Mouse (Mus musculus): ENCODE measurements at regions not wholly inside any gene's neighbourhood (a gene's known extent, or its start where the extent isn't known, plus 50 kb on each side); places are given as distances from the start of the nearest gene placed in this dataset.

DNA sequence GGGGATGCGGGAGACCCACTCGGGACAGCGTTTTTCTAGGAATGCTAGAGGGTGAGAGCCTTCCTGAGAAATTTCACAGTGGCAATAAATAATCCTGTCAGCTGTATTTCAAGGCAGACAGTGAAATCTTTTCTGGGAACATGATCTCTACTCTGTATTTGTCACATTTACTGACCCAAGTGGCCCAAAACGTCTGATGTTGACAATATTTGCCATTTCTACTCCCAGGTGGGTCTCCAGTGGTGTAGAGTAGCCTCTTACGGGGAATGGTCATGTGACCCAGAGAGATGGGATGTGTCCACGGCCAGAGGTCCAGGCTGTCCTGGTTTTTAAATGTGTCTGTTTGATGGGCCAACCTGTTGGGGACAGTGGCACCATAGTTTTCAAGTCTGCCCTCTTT, 183.5 kb downstream of the Pten start:
- DNase-seq: no peak

DNA sequence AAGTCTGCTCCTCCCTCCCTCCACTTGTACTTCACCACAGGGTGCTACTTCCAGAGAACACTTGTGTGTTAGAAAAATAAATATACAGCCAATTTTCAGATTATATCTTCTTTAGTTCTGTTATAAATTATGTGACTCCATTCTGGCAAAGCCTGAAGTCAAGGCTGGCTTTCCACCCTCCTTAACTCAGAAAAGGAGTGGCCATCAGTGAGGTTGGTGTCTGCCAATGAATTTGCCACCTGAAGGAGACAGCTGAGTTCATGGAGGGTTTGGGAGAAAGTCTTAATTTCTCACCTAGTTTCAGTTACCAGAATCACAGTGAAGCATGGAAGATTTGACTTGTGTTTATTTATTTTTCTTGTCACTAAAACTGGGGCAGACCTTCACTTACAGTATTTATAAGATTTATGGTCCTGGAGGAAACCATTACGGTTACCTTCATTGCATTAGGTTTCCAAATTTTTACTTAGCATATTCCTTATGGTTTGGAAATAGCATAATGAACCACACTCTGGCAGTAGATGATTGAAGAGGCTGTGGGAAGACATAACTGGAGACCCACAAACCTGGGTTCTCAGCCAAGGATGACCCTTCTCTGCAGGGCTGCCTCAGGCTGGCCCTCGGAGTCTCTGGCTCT, 186.4 kb downstream of the Pten start:
- no peak for DNase-seq

DNA sequence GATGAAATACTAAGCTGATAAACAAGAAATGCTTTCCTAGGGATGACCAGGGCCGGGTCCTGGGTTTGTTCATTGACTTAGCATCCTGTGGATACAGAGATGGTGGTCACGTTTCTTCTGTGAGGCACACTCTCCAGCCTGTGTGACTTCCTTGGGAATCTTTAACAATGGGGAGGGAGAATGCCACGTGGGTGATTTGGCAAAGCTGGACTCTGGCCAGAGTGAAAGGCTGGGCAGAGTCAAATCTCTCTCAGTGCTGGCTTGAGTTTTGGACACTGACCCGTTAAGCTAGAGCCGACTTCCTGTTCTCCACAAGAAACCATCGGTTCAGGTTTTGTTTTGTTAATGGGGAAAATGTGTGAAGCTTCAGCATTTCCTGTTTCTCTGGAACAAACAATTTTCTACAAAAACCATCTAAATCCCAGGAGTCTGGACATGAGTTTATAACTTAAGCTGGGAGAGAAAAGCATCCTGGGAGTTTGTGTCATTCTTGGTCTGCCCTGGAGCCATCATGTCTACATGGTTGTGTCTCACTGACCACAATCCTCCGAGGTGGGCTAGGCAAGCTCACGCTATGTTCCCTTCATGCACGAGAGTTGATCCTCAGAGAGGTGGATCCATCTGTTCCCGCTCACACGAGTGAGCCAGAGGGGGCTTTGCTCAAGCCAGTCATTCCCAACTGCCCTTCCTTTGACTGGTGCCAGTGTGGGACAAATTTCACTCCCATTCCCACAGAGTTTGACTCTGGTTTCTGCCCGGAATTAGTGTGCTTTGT, 190.0 kb downstream of the Pten start:
- DNase-seq: no peak

DNA sequence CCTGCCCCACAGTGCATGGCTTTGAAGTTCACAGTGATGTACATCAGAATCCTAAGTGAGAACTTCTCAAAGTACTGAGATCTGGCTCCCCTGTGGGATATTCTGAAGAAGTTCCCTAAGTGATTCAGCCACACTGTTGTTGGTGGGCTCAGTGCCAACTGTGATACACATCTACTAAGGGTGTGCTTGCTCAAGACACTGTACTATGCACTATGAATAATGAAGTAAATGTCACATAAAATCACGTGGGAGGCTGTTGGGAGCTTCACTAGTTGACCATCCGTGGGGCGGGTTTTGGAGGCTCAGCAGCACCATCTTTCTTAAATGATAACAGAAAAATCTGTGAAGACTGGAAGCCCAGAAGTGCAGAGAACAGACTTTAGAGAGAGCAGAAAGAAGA, 193.0 kb downstream of the Pten start:
- DNase-seq: no peak

DNA sequence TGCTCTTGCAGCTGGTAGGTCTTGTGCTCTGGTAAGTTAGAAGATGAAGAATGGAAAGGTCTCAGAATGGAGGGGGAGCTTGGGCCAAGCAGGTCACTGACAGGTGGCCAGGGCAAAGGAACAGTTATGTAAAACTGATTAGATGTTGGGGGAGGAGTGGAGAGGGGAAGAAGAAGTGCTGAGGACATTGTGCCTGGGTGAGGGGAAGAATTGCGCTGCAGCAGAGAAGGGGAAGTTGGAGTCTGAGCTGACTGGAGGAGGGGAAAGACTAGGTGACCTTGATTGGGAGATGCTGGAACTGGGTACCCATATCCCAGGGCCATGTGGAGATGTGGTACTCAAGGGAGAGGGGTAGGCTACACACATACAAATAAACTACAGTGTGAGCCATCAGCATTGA, 193.5 kb downstream of the Pten start:
- no peak for DNase-seq

DNA sequence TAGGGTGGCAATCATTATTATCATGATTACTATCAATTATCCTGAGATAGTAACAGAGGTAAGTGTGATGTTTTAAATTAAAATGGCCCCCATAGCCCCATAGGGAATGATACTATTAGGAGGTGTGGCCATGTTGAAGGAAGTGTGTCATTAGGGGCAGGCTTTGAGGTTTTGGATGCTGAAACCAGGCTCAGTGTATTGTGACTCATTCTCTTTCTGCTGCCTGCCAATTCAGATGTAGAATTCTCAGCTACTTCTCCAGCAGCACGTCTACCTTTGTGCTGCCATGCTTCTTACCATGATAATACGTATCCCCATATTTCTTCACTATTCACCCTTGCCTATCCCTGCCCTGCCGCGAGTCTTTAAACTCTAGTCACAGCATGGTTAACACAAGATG, 195.1 kb downstream of the Pten start:
- DNase-seq: no peak

DNA sequence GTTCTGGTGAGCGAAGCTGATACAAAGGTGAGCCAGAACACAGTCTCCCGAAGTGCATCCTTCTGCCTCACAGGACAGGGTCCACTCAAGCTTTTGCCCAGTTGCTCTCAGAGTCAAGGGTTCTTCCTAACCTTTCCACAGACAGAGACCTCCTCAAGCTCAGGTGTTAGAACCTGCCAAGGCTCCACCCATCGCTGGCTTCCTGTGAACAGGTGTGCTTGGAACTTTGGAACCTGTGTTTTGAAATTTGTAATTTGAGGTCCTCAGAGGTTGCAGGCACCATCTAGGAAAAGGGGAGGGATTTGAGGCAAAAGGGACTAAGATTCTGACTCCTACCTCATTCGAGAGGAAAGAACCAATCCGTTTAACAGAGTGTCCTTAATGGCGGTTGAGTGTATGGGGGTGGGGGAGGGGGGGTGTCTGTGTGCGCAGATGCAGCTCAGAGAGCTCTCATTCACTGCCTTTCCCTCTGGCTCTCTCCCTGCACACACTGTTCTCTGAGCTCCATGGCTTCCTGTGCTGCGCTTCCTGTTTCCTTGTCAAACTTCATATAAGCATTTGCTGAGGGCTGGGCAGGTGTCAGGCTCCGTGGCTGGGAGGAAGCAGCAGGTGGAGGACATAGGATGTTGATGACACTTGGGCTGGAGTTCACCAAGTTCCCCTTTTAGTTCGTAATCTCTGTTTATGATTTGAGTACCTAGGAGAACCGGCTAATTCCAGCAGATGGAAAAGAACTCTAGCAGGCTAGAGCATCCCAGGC, 195.8 kb downstream of the Pten start:
- DNase-seq: peak; percentile 67 to 81

DNA sequence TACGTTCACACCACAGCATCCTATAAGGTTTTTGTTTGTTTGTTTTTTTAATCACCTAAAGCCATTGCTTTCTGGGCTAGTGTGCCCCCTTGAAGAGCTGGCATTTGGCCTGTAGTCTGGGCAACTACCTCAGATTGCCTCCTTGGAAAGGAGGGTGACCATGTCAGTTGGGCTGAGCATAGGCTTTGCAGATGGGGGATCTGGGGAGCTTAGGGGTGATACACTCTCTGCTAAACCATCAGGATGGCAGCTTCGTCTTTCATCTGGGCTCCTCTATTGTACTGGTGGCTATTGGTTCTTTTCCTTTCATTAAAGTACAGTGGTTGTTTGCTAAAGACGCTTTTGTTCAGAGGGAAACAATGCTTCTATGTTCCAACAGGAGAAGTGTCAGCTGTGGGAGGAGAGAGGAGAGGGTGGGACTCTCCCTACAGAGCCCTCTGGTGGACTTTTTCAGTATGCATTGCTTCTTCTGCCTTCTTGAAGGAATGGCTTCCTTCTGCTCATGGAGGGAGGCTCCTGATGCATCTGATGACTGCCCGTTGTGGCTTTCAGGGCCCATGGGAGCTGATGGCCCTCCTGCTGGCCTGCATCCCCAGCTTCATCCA, 196.8 kb downstream of the Pten start:
- peak; percentile 50 to 53 for DNase-seq

DNA sequence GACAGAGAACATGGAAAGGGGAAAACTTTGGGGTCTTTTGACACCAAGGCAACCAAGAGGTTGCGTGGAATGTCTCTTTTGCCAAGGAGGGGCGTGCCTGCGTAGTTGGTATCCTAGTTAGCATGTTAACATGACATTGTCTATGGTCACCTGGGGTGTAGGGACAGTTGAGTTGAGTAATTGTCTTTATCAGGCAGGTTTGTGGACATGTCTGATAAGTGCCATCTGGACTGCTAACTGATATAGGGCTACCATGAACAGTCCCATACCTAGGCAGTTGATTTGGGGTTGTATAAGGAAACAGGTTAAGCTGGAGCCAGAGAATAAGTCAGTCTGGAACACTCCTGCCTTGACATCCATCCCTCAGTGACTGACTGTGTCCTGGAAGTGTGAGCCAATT, 197.6 kb downstream of the Pten start:
- no peak for DNase-seq

DNA sequence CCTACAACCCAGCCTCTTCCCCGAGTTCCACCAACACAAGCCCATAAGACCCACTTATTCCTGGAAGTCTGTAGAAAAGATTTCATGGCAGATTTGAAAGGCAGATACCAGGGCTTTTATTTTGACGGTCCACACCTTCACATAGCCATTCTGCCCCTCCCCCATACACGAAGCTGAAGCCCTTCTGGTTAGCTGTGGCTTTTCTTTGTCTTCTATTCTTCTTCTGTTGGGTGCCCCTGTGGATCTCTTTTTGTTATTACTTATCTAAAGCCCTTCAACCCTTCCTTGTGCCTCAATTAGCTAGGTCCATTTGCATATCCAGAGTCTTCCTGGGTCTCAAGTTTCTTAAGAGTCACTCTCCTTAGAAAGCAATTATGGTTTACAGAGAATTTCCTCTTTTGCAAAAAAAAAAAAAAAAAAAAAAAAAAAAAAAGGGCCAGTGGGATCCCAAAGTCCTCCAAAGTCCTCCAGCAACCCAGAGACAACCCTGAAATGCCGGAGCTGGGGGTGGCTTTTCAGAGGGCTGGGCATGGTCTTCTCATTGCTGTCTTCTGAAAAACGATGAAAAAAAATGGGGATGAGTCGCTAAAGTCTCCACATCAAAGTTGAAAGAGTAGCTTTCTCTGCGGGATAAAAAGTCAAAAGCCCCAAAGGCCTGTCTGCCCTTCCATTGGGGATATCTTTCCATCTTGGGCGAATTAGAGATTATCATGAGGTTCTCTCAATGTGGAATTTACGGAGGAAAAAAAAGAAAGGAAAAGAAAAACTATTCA, 199.0 kb downstream of the Pten start:
- DNase-seq: peak in 1 of 2 experiments; percentile 17

DNA sequence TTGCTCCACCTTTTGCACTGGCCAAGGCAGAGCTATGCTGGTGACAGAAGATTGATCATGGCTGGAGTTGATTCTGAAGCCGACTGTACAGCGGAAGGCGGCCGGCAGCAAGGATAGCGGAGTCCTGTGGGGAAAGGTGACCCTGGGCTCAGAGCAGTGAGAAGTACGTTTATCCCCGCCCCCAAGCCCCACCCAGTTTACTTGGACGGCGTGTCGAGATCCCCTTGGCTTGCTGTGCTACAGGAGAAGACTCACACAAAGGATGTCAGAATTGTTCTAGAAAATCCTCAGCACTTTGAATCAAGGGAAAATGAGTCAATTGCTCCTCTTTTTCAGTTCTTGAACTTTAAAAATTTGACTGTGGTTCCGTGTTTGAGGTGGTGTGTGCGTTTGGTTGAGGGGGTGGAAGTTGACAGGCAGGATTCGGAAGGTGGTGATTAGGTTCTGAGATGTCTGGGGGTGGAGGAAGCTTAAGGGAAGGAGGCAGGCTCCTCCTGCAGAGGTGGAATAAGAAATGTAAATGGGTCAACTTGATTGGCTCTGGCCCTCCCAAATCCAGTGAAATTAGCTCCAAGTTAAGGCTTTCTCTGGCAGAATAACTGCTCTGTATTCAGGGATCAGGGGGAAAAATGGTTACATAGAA, 199.7 kb downstream of the Pten start:
- DNase-seq: peak; percentile 41 to 49

DNA sequence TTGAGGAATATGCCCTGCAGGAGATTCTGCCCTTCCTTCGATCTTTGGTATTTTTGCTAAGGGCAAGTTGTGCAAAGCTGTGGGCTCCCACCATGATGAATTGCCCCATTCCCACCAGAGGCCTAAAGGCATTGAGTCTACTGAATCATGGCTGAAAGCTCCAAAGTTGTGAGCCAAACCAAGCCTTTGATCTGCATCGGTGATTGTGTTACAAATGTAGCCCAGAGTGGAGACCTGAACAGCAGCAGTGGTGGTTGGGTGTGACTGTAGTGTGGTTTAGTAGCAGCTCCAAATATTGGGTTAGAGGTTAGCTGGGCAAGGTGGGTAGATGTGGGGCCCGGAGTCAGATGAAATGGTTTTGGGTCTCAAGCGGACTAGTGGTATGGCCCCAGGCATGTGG, 201.0 kb downstream of the Pten start:
- no peak for DNase-seq

DNA sequence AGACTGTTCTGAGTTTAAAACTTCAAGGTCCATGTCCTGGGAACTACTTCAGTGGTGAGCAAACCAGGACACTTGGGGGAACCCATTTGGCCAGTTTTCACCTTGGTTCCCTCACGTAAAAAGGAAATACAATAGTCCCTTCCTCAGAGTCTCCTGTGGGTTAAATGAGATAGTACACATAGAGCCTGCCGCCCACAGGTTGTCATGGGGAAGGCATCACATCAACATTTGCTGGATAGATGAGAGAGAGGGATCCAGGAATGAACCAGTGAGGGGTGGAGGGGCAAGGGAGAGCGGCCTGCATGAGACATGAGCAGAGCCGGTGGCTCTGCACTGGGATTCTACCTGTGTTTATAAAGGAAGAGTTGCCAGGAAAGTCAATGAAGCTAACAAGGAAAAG, 201.5 kb downstream of the Pten start:
- DNase-seq: no peak

DNA sequence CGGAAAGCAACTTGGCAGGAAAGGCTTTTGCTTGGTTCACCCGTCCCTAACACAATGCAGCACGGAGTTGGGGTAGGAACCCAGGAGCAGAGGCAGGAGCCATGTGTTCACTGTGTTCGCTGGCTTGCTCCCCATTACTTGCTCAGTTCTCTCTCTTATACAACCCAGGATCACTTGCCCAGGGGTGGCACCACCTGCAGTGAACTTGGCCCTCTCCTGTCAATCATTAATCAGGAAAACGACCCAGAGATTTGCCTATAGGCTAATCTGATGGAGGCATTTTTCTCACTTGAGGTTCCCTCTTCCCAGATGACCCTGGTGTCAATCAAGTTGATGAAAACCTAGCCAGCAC, 202.5 kb downstream of the Pten start:
- DNase-seq: no peak

DNA sequence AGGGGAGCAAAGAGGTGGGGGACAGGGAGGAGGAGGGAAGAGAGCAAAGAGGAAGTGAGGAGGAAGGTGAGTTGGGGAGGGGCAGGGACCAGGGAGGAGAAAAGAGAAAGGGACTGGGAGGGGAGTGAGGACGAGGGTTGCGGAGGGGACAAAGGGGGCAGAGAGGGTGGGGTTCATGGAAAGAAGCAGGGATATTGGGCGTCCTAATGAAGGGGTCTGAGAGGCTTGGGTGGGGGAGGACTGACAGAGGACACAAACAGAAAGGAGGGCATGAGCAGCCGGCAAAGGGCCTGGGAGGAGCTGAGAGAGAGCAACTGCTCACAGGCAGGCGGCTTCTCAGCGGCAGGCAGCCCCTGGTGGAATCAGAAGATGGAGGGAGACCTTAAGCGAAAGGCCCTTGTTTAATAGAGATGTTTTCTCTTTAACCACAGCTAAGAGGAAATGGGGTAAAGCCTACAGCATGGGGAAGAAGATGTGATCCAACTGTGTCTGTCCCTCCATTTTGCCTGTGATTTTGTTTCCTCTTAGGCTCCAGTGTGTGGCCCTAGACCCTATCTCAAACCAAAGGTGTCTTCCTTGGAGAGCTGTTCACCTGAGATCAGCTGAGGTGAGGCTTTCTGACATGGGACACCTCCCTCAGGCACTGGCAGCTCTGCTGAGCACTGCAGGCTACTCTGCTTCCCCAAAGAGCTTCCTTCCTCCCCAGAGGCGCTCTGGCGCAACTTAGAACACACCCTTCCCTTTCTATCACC, 203.1 kb downstream of the Pten start:
- DNase-seq: peak; percentile 53 to 64

DNA sequence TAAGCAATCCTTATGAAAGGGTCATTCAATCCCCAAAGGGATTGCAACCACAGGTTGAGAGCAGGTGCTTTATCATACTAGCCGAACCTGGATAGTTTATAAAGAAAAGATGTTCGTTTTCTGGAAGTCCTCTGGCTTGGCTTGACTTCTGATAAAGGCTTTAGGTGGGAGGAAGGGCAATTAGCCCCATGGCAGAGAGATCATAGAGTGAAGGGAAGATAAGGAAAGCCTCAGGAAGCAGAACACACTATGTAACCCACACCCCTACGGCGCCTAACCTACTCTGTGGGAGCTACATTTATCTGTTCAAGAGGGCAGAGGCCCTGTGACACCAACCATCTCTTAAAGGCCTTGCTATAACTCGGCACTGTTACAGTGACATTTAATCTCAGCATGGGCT, 204.2 kb downstream of the Pten start:
- no peak for DNase-seq

DNA sequence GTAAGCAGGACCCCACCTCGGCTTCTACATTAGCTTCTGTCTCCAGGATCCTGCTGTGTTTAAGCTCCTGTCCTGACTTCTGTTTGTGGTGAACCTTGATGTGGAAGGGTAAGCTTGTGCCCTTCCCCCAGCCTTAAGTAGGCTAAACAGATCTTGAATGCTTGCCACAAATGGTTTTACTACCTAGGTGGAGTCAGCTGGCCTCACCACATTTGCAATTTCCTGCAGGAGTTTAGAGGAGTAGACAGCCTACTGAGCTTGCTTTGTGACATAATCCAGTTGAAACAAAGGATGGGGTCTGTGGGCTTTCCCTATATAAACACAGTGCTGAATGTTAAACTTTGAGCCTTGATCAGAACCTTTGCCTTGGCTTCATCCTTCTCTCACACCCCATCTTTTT, 206.7 kb downstream of the Pten start:
- DNase-seq: peak; percentile 31 to 57

DNA sequence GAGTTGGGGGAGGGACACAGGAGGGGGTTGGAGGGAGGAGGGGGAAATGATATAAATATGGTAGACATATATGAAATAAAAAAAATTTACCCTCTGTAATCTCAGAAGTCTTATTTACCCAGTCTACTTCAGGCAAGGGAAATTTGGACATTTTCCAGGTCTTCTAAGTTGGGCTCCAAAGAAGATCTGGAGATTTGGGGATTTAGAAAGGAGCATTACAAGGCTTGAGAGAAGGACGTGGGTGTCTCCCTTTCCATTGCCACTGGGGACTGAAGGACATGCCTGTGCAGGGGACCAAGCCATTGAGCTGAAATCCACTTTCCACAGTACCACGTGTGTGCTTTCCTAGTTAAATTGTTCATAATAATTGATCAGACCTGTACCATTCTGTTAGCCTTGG, 208.2 kb downstream of the Pten start:
- no peak for DNase-seq

DNA sequence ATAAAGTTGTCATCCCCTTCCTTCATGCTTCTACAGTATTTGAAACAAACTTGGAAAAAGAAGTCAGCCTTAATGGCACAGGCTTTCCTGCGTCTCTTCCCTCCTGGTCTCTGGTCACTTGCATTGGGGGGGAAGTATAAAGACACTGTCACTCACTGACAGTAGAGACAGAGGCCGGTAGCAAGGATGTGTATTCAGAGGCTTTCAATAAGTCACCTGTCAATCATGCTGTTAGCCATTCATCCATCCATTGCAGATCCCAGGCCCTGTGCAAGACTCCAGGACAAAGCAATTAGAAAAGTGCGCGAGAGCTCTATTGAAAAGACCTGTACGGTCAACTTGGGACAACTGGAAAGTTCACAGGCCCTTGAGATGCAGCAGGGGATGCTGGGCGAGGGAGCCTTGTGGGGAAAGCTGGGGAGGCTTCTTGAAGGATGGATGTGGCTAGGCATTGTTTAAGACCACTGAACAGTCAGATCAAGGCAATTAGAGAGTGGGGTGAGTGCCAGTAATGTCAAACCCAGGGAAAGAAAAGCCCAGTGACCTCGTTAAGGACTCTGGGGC, 212.0 kb downstream of the Pten start:
- no peak for DNase-seq

DNA sequence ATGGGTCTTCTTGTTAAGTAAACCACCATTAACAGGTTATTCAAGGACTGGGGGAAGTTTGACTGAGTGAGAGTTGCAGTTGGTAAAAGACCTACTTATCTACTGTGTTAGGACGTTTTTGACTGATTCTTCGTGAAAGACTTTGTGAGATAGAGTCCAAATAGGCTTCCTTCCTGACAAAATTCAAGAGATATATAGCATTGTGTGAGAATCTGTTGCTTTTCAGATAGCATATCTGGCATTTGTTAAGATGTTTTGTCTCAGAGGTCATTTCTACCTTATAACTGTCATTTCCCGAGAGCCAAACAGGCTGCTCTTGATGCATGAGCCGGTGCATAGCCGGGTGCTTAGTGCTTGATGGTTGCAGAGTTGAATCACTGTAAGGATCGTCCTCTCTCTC, 214.8 kb downstream of the Pten start:
- no peak for DNase-seq

DNA sequence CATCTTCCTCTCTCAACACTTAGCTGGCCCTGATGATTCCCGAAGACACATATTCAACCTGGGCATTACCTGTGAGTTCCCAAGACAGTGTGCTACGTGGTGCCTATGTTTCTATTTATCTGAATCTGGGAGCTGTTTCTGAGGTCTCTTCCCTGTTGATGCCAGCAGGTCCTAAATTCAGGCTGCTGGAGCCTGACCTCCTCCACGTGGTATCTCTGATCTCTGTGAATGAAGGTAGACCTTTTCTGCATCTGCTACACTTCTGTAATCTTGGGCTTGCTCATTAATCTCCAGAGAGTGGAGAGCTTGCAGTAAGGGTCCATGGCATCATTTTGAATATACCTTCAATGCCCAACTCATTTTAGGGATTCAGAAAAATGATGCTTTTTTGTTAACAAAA, 215.8 kb downstream of the Pten start:
- DNase-seq: no peak
